Mouse (Mus musculus) heart, embryonic 12.5 days (tissue): ENCODE results near the gene Isoc2b. TPM values are rescaled to one million over a fixed set of nuclear protein-coding genes. Genes with fewer than 3 reads are reported as not detected.
A peak's percentile ranks its signal among the peaks of the same experiment; 100 is the strongest.
"Not testable (repeated sequence)": the region's sequence is repeated elsewhere in the genome, so short reads cannot be mapped to it uniquely, and the experiment has no call there.

Experiments
- ATAC-seq: fragments of 200-750 bp; cut with Nextera tagmentation; 2 replicates; pipeline ENCODE4 v1.8.0; 2017; ENCODE audit warnings: moderate TSS enrichment, moderate library complexity; ENCODE audit not compliant: insufficient number of reproducible peaks, low FRiP score
- H3K27ac ChIP-seq: fragments of 300-500 bp; sonication (generic); 2 replicates; pipeline ENCODE4 v1.5.1; 2016; ENCODE audit warnings: mild to moderate bottlenecking, moderate library complexity; ENCODE audit not compliant: poor library complexity, severe bottlenecking
- H3K27me3 ChIP-seq: fragments of 300-500 bp; sonication (generic); replicated peaks from 2 replicates; pipeline ENCODE4 v1.6.1; 2016; ENCODE audit warnings: mild to moderate bottlenecking, moderate library complexity
- H3K36me3 ChIP-seq: fragments of 300-500 bp; sonication (generic); 2 replicates; pipeline ENCODE4 v1.6.1; 2016; ENCODE audit warnings: mild to moderate bottlenecking, moderate library complexity
- H3K4me1 ChIP-seq: fragments of 300-500 bp; sonication (generic); replicated peaks from 2 replicates; pipeline ENCODE4 v1.6.1; 2016; ENCODE audit warnings: mild to moderate bottlenecking
- H3K4me2 ChIP-seq: fragments of 300-500 bp; sonication (generic); 2 replicates; pipeline ENCODE4 v1.6.1; 2016; ENCODE audit warnings: mild to moderate bottlenecking, moderate library complexity
- H3K4me3 ChIP-seq: fragments of 300-500 bp; sonication (generic); 2 replicates; pipeline ENCODE4 v1.5.1; 2016; ENCODE audit warnings: mild to moderate bottlenecking
- H3K9ac ChIP-seq: fragments of 300-500 bp; sonication (generic); 2 replicates; pipeline ENCODE4 v1.6.1; 2016; ENCODE audit warnings: mild to moderate bottlenecking, moderate library complexity
- H3K9me3 ChIP-seq: fragments of 300-500 bp; sonication (generic); replicated peaks from 2 replicates; pipeline ENCODE4 v1.6.1; 2016; ENCODE audit warnings: mild to moderate bottlenecking, moderate library complexity
- WGBS: fragments of 180-500 bp; shearing (Covaris S2); methylation state at CpG from one replicate; pipeline ENCODE4 v1.1.7; 2016; 5-methylcytosine and 5-hydroxymethylcytosine counted together
- polyA plus RNA-seq: library from polyadenylated mRNA; unstranded; fragments of >200 nt; fragmentation: Nextera tagmentation; extraction: Ambion mirVana; gene quantifications from 2 replicates; pipeline ENCODE4 v1.2.1, GENCODE M21; 2016

Gene Isoc2b
- polyA plus RNA-seq, 1 experiment from 2014 or later: 3.9 TPM

DNA sequence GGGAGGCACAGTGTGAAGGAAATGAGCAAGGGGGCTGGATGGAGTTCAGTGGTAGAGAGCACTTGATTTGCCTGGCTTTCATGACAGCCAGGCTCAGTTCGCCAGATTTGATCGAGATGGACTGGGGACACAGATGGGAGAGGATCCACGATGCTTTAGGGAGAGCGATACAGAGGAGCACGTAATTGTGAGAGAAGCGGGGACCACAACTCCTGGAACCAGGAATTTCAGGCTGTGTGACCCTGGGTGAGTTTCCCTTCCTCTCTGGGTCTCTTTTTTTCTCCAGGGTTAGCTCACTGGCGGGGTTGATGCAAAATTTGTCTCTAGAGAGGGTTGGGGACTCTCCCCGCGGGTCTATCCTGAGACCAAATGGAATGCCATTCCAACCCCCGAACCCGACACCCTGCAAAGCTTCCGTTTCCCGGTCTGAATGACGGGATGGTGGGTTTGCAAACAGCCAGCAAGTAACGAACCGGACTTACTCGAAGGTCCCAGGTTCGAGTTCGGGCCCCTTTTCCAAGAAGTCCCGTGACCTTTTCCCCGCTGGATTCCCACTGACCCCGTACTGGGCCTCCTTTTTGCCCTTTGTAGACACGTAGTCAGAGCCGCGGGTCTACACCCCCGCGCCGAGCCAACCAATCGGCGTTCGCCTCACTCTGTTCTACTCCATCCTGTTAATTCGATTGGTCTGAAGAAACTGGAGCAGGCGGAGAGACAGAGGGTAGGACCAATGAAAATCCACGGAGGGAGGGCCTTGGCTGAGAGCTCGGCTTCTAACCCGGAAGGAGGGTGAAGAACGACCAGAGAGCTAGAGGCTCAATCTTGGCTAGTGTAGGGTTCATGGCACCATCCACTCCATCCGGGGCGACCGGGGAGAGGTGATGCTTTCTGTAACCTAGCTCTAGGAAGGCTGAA lies 4.2 kb downstream of the Isoc2b start:
- peak; percentile 100 for ATAC-seq
- Histone ChIP-seq H3K4me1 (peaks cover 15% of the 10 kb centered on the region; the same call in 1 of the 2 replicates), H3K4me3 (peak overlapping the region; percentile 78), H3K4me2 (peak overlapping the region; percentile 68), H3K27me3 (no peaks in the 10 kb centered on the region), H3K27ac (peak overlapping the region; percentile 64; the same call in 1 of the 2 replicates), H3K36me3 (no peaks in the 10 kb centered on the region), H3K9ac (peak overlapping the region; percentile 81), H3K9me3 (no peaks in the 10 kb centered on the region)
- 3% methylated on average over 40 of the region's 40 CpGs for WGBS

DNA sequence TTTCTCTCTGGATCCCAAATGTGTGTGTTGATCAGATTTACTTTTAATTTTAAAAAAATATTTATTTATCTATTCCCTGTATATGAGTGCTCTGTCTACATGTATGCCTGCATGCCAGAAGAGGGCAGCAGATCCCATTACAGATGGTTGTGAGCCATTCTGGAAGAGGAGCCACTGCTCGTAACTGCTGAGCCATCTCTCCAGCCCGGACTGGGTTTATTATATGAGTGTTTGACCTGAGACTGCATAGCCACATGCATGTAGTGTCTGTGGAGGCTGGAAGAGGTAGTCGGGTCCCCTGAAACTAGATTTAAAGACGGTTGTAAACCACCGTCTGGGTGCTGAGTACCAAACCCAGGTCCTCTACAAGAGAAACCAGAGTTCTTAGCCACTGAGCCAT lies 5.0 kb downstream of the Isoc2b start:
- Histone ChIP-seq H3K27me3 (no peaks in the 10 kb centered on the region), H3K36me3 (no peaks in the 10 kb centered on the region), H3K4me2 (peak overlapping the region; percentile 68), H3K9ac (no peak overlapping the region), H3K27ac (no peak overlapping the region), H3K9me3 (no peaks in the 10 kb centered on the region), H3K4me3 (peak overlapping the region; percentile 78; the same call in 1 of the 2 replicates), H3K4me1 (peaks cover 15% of the 10 kb centered on the region; the same call in 1 of the 2 replicates)
- WGBS: 60% methylated on average over 5 of the region's 5 CpGs
- no peak for ATAC-seq

DNA sequence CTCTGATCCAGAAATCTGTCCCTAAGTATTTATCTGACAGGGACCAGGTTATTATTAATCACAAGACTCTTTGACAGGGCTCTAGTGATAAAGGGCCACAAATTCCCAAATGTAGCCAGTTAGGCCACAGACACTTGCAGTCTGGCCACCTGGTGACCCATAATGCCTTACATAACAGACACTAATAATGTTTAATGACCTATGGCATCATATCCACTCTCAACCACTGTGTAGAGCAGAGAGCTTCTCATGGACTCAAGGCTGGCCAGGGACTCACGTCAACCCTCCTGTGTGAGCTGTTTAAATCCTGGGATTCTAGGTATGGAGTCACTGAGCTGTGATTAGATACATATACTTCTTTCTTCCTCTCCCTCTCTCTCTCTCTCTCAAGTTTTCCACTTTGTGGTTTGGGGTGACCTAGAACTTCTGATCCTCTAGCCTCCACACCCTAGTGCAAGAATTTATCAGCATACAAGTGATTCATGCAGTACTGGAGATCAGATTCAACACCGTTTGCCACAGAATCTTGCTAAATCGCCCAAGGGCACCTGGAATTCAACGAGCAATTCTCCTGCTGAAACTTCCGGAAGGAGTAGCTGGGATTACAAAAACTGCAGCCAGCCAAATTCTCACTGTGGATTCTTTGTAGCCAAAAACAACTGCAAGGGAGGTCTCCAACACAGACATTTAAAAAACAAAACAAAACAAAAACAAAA lies 5.8 kb downstream of the Isoc2b start:
- Histone ChIP-seq H3K4me2 (no peak overlapping the region), H3K4me3 (no peak overlapping the region), H3K27me3 (no peaks in the 10 kb centered on the region), H3K9ac (no peak overlapping the region), H3K27ac (no peak overlapping the region), H3K4me1 (peaks cover 15% of the 10 kb centered on the region; the same call in 1 of the 2 replicates), H3K36me3 (no peaks in the 10 kb centered on the region), H3K9me3 (no peaks in the 10 kb centered on the region)
- 82% methylated on average over 5 of the region's 5 CpGs for WGBS
- no peak for ATAC-seq

DNA sequence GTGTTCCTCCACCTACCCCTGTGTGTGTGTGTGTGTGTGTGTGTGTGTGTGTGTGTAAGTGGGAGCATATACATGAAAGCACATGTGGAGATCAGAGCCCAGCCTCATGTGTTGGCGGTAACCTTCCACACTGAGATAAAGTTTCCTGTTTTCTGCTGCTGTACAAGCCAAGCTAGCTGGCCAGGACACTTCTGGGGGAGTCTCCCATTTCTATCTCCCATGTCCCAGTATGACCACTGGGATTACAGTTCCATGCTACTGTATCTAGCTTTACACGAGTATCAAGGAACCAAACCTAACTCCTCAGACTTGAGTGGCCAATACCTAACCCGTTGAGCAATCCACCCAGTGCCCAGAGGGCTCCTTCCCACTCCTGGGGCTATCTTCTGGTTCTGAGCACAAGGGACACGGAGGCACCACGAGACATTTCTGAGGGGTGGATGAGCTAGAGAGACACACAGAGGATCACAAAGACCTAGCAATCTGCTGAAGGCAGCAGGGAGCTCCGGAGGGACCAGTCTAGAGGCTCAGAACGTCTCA lies 6.4 kb downstream of the Isoc2b start:
- Histone ChIP-seq H3K27ac (peak overlapping the region; percentile 8; the same call in 1 of the 2 replicates), H3K9ac (no peak overlapping the region), H3K4me2 (no peak overlapping the region), H3K36me3 (no peaks in the 10 kb centered on the region), H3K27me3 (no peaks in the 10 kb centered on the region), H3K9me3 (no peaks in the 10 kb centered on the region), H3K4me1 (peaks cover 15% of the 10 kb centered on the region; the same call in 1 of the 2 replicates), H3K4me3 (no peak overlapping the region)
- ATAC-seq: no peak
- 67% methylated on average over 7 of the region's 7 CpGs for WGBS

DNA sequence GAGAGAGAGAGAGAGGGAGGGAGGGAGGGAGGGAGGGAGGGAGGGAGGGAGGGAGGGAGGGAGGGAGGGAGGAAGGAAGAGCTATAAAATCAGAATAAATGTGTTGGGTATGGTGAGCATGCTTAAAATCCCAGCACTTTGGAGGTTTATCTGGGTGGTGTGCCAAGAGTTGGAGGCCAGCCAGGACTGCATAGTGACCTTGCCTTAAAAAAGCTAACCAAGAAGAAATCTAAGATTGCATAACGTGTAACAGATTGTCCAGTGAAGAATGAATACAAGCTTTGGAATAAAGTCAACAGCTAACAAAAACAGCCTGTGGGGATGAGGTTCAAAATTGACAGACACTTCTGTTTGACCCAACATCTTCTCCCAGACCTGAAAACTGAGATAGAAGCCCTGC lies 7.0 kb downstream of the Isoc2b start:
- Histone ChIP-seq H3K4me3 (no peak overlapping the region), H3K9ac (no peak overlapping the region), H3K9me3 (no peaks in the 10 kb centered on the region), H3K4me2 (no peak overlapping the region), H3K4me1 (peaks cover 13% of the 10 kb centered on the region; the same call in 1 of the 2 replicates), H3K27ac (peak overlapping the region; percentile 8; the same call in 1 of the 2 replicates), H3K27me3 (no peaks in the 10 kb centered on the region; the same call in 1 of the 2 replicates), H3K36me3 (no peaks in the 10 kb centered on the region)
- WGBS: 32% methylated on average over 1 of the region's 1 CpGs
- ATAC-seq: no peak

DNA sequence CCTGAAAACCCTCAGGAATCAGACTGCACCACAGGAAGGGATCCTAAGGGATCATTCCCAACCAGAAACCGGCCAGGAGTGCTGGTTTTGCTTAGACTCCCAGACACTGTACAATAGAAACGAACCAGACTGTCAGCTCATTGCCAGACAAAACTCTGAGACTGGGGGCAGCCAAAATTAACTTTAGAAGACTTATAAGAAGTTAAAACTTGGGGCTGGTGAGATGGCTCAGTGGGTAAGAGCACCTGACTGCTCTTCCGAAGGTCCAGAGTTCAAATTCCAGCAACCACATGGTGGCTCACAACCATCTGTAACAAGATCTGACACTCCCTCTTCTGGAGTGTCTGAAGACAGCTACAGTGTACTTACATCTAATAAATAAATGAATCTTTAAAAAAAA lies 9.1 kb downstream of the Isoc2b start:
- not testable (repeated sequence) for H3K9ac ChIP-seq, H3K4me1 ChIP-seq, H3K4me2 ChIP-seq, ATAC-seq, H3K27ac ChIP-seq, H3K4me3 ChIP-seq, H3K27me3 ChIP-seq, H3K36me3 ChIP-seq, H3K9me3 ChIP-seq
- 68% methylated on average over 3 of the region's 3 CpGs for whole genome bisulfite sequencing

DNA sequence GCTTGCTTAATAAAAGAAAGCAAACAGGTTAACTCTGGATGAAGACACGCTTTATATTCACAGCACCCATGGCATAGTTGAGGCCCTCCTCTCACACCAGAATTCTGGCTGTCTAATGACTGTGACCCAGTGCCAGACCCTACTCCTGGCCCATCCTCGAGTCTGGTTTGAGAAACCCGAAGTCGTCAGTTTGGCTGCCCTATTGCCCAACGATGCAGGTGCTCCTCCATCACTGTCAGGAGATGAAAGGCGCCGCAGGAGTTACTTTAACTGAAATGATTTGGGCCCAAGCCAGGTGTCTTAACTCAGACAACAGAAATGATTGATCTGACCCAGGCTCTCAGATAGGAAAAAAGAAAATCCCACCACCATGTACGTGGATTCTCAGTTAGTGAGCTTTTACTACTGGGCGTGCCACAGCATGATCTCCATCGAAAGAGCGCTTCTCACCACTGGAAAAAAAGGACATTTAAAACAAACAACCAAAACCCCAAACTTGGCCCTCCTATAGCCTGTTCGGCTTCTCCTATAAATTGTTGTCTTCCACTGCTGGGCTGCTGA lies 10.6 kb downstream of the Isoc2b start:
- H3K9ac ChIP-seq: no peak overlapping the region
- H3K27ac ChIP-seq: no peak overlapping the region
- ATAC-seq: no peak
- no peak overlapping the region for H3K4me3 ChIP-seq
- H3K27me3 ChIP-seq: peaks cover 10% of the 10 kb centered on the region
- H3K36me3 ChIP-seq: no peaks in the 10 kb centered on the region
- WGBS: 71% methylated on average over 12 of the region's 12 CpGs
- peaks cover 3% of the 10 kb centered on the region; the same call in 1 of the 2 replicates for H3K4me1 ChIP-seq
- H3K4me2 ChIP-seq: no peak overlapping the region
- no peaks in the 10 kb centered on the region for H3K9me3 ChIP-seq

DNA sequence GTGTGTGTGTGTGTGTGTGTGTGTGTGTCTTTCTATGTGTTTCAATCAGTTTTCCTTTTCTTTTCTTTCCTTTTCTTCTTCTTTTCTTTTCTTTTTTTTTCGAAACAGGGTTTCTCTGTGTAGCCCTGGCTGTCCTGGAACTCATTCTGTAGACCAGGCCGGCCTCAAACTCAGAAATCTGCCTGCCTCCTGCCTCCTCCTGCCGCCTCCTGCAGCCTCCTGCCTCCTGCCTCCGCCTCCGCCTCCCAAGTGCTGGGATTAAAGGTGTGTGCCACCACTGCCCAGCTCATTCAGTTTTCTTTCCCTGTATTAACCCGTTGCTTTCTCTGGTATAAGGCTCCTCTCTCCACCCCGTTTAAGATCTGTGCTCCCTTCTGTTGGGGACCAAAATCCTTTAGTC lies 12.7 kb downstream of the Isoc2b start:
- H3K4me1 ChIP-seq: no peaks in the 10 kb centered on the region
- no peaks in the 10 kb centered on the region; the same call in 1 of the 2 replicates for H3K9me3 ChIP-seq
- no peak overlapping the region for H3K4me2 ChIP-seq
- no peak overlapping the region for H3K9ac ChIP-seq
- WGBS: 56% methylated on average over 7 of the region's 7 CpGs
- H3K27me3 ChIP-seq: peaks cover 10% of the 10 kb centered on the region
- no peak for ATAC-seq
- no peak overlapping the region for H3K4me3 ChIP-seq
- no peak overlapping the region for H3K27ac ChIP-seq
- no peaks in the 10 kb centered on the region for H3K36me3 ChIP-seq

DNA sequence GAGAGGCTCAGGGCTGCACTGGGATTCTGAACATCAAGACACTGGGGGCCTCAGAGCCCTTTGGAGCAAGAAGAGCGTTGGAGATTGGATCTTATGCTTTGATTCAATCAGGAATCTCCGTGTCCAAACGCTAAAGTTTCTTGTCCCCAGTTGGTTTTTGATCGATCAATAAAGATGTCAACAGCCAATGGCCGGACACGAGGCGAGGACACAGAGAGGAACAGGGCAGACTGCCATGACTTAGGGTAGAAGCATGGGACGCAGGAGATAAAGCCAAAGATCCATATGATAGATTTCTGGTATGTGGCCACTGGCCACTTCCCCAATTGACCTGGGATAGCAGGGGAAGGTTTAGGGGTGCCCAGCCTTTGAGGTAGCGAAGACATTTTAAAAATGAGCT lies 13.6 kb downstream of the Isoc2b start:
- Histone ChIP-seq H3K4me3 (no peak overlapping the region), H3K27me3 (peaks cover 10% of the 10 kb centered on the region), H3K4me1 (no peaks in the 10 kb centered on the region), H3K9me3 (no peaks in the 10 kb centered on the region; the same call in 1 of the 2 replicates), H3K27ac (no peak overlapping the region), H3K9ac (no peak overlapping the region), H3K4me2 (no peak overlapping the region), H3K36me3 (no peaks in the 10 kb centered on the region)
- 78% methylated on average over 9 of the region's 9 CpGs for WGBS
- ATAC-seq: no peak

DNA sequence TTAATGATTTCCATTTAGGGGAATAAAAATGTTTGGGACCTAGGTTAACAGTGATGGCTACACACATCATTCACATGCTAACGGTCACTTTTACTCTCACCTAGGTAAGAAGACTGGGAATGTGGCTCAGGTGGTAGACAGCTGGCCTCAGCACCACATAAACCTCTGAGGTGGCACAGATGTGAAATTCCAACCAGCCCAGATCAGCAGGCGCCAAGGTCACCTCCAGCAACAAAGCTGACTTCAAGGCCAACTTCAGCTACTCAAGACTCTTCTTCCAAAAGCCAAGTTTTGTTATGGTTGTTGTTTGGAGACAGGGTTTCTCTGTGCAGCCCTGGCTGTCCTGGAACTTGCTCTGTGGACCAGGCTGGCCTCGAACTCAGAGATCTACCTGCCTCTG lies 16.4 kb downstream of the Isoc2b start:
- Histone ChIP-seq H3K4me2 (no peak overlapping the region), H3K4me3 (no peak overlapping the region), H3K27me3 (peaks cover 28% of the 10 kb centered on the region), H3K36me3 (no peaks in the 10 kb centered on the region), H3K4me1 (no peaks in the 10 kb centered on the region), H3K27ac (no peak overlapping the region), H3K9me3 (no peaks in the 10 kb centered on the region; the same call in 1 of the 2 replicates), H3K9ac (no peak overlapping the region)
- no peak for ATAC-seq
- 62% methylated on average over 3 of the region's 3 CpGs for WGBS

DNA sequence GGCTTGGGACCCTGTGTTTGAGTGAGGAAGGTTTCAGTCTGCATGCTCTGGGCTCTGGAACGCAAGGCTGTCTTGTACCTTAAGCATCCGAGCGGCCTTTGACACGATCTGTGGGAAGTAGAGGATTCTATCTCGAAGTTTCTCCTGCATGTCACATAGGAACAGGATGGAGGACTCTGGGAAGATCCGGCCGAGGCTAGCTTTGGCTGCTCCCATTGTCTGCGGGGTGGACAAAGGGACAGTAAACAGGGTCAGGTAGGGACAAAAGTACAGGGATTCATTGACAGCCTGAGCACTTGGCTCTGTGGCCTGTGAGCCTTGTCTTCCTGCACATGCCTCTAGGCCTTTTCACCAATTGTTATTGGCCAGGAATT lies 18.8 kb downstream of the Isoc2b start:
- H3K27ac ChIP-seq: no peak overlapping the region
- H3K4me2 ChIP-seq: no peak overlapping the region
- no peaks in the 10 kb centered on the region for H3K4me1 ChIP-seq
- peaks cover 36% of the 10 kb centered on the region for H3K27me3 ChIP-seq
- no peak overlapping the region for H3K4me3 ChIP-seq
- H3K9me3 ChIP-seq: peaks cover 7% of the 10 kb centered on the region
- 64% methylated on average over 8 of the region's 8 CpGs for WGBS
- no peak for ATAC-seq
- H3K36me3 ChIP-seq: no peaks in the 10 kb centered on the region
- no peak overlapping the region for H3K9ac ChIP-seq
